Comparison of ENCODE assay signal across 7 mouse cellular contexts in genomic region chr17:57104496-57104895, GRCm38 (mm10). TPM values are rescaled to one million over a fixed set of nuclear protein-coding genes. Genes with fewer than 3 reads are reported as not detected.
DNase-seq lines count a peak whose midpoint lies in the region; ATAC-seq and TF ChIP-seq lines count a peak whose summit lies in the region.

No protein-coding gene starts in this region.

- H3K27ac ChIP-seq in heart, embryonic 15.5 days: no peak overlapping the region
- no peak overlapping the region for H3K27ac ChIP-seq in liver, embryonic 15.5 days (replicated peaks)

- 35% methylated on average over 4 of the region's 4 CpGs for WGBS in heart, embryonic 15.5 days
- 28% methylated on average over 4 of the region's 4 CpGs for WGBS in liver, embryonic 15.5 days (ENCODE audit: insufficient replicate concordance)

- H3K4me1 ChIP-seq in G1E (ENCODE audit: insufficient read depth, low read depth, low read length): peaks cover 85% of the 10 kb centered on the region
- H3K4me1 ChIP-seq in heart, embryonic 15.5 days (replicated peaks): peaks cover 16% of the 10 kb centered on the region
- H3K4me1 ChIP-seq in liver, embryonic 15.5 days (replicated peaks): peaks cover 10% of the 10 kb centered on the region

- peaks cover 70% of the 10 kb centered on the region for H3K36me3 ChIP-seq in G1E (replicated peaks)
- no peaks in the 10 kb centered on the region for H3K36me3 ChIP-seq in heart, embryonic 15.5 days
- H3K36me3 ChIP-seq in liver, embryonic 15.5 days (replicated peaks): no peaks in the 10 kb centered on the region

- H3K4me2 ChIP-seq in heart, embryonic 15.5 days: peak overlapping the region; percentile 95
- H3K4me2 ChIP-seq in liver, embryonic 15.5 days: peak overlapping the region; percentile 74

- TF ChIP-seq CTCF in G1E (IDR thresholded peaks at IDR 0.05; ENCODE audit: low read depth, low read length): no peak

- no peak overlapping the region for H3K9ac ChIP-seq in heart, embryonic 15.5 days
- no peak overlapping the region for H3K9ac ChIP-seq in liver, embryonic 15.5 days

- no peak for ATAC-seq in G1E (ENCODE audit: extremely low read depth, insufficient number of reproducible peaks, low FRiP score, poor library complexity, severe bottlenecking)
- ATAC-seq in heart, embryonic 15.5 days (replicated peaks; ENCODE audit: insufficient number of reproducible peaks, insufficient read depth, low FRiP score, low read depth): no peak
- no peak for ATAC-seq in liver, embryonic 15.5 days (ENCODE audit: insufficient read depth)
- ATAC-seq in erythroblast, adult 5-6 weeks (replicated peaks; ENCODE audit: low FRiP score, poor library complexity, severe bottlenecking): no peak
- ATAC-seq in erythroid progenitor cell, adult 5-6 weeks (replicated peaks; ENCODE audit: low FRiP score, poor library complexity, severe bottlenecking): no peak

- H3K9me3 ChIP-seq in G1E (replicated peaks): no peaks in the 10 kb centered on the region
- H3K9me3 ChIP-seq in heart, embryonic 15.5 days (replicated peaks): no peaks in the 10 kb centered on the region
- no peaks in the 10 kb centered on the region for H3K9me3 ChIP-seq in liver, embryonic 15.5 days (replicated peaks)

- no peaks in the 10 kb centered on the region for H3K27me3 ChIP-seq in G1E (ENCODE audit: insufficient read depth, low read length)
- no peaks in the 10 kb centered on the region for H3K27me3 ChIP-seq in heart, embryonic 15.5 days
- peaks cover 43% of the 10 kb centered on the region for H3K27me3 ChIP-seq in liver, embryonic 15.5 days

- peak overlapping the region; percentile 87 for H3K4me3 ChIP-seq in G1E (ENCODE audit: low read depth, low read length)
- H3K4me3 ChIP-seq in heart, embryonic 15.5 days: peak overlapping the region; percentile 68
- H3K4me3 ChIP-seq in liver, embryonic 15.5 days (replicated peaks): peak overlapping the region; percentile 53

- DNase-seq in A20 (ENCODE audit: low read depth, low spot score): peak; percentile 43
- peak; percentile 58 for DNase-seq in G1E (ENCODE audit: low spot score)
- no peak for DNase-seq in spleen, postnatal 10 days (ENCODE audit: low spot score in 2 of 2)

RNA-seq across cellular contexts. Expression of gene Tnfsf9, which starts 0.6 kb away (rescaled TPM):
- total RNA-seq in G1E (2014; fragmentation: Nextera tagmentation) (2.3 and 4.4 TPM in 2 replicates), G1E (2017) (9.0 and 10.4 TPM in 2 replicates)
- polyA plus RNA-seq in G1E (2012): 6.6 and 9.2 TPM in 2 replicates
- 2.6 and 3.0 TPM in 2 replicates for polyA plus RNA-seq in heart, embryonic 15.5 days (2015; fragmentation: Nextera tagmentation; extraction: Ambion mirVana)
- polyA plus RNA-seq in liver, embryonic 15.5 days (2015; fragmentation: Nextera tagmentation; extraction: Ambion mirVana): 0.71 and 0.76 TPM in 2 replicates
- not detected in 2 replicates for total RNA-seq in erythroblast, adult 5-6 weeks (2015; ENCODE audit: low replicate concordance)
- not detected in 2 replicates for total RNA-seq in erythroblast, adult 5-6 weeks (2017; ENCODE audit: low replicate concordance)
- total RNA-seq in erythroid progenitor cell, adult 5-6 weeks (2015; ENCODE audit: low replicate concordance): not detected in 2 replicates
- total RNA-seq in erythroid progenitor cell, adult 5-6 weeks (2017; ENCODE audit: low replicate concordance): not detected in 2 replicates

RNA-seq across cellular contexts. Expression of gene Tubb4a, which starts 16.9 kb away (rescaled TPM):
- total RNA-seq in G1E (2014; fragmentation: Nextera tagmentation): 4.2 and 4.3 TPM in 2 replicates
- 0.38 and 0.46 TPM in 2 replicates for total RNA-seq in G1E (2017)
- polyA plus RNA-seq in G1E (2012): 0.37 and 0.51 TPM in 2 replicates
- polyA plus RNA-seq in heart, embryonic 15.5 days (2015; fragmentation: Nextera tagmentation; extraction: Ambion mirVana): 5.6 and 12.8 TPM in 2 replicates
- 0.29 and 0.31 TPM in 2 replicates for polyA plus RNA-seq in liver, embryonic 15.5 days (2015; fragmentation: Nextera tagmentation; extraction: Ambion mirVana)
- total RNA-seq in erythroblast, adult 5-6 weeks (2015; ENCODE audit: low replicate concordance): not detected in 2 replicates
- total RNA-seq in erythroblast, adult 5-6 weeks (2017; ENCODE audit: low replicate concordance): 0.14 TPM in 1 of 2 replicates, not detected in the other
- 1.4 TPM in 1 of 2 replicates, not detected in the other for total RNA-seq in erythroid progenitor cell, adult 5-6 weeks (2015; ENCODE audit: low replicate concordance)
- total RNA-seq in erythroid progenitor cell, adult 5-6 weeks (2017; ENCODE audit: low replicate concordance): not detected in 2 replicates

RNA-seq across cellular contexts. Expression of gene Dennd1c, which starts 26.2 kb away (rescaled TPM):
- 25.8 and 39.7 TPM in 2 replicates for total RNA-seq in G1E (2014; fragmentation: Nextera tagmentation)
- 13.4 and 14.3 TPM in 2 replicates for total RNA-seq in G1E (2017)
- polyA plus RNA-seq in G1E (2012): 23.3 and 24.6 TPM in 2 replicates
- polyA plus RNA-seq in heart, embryonic 15.5 days (2015; fragmentation: Nextera tagmentation; extraction: Ambion mirVana): 0.64 and 3.7 TPM in 2 replicates
- polyA plus RNA-seq in liver, embryonic 15.5 days (2015; fragmentation: Nextera tagmentation; extraction: Ambion mirVana): 2.6 and 4.2 TPM in 2 replicates
- total RNA-seq in erythroblast, adult 5-6 weeks (2015; ENCODE audit: low replicate concordance): 16.7 and 25.0 TPM in 2 replicates
- 2.4 and 7.2 TPM in 2 replicates for total RNA-seq in erythroblast, adult 5-6 weeks (2017; ENCODE audit: low replicate concordance)
- total RNA-seq in erythroid progenitor cell, adult 5-6 weeks (2015; ENCODE audit: low replicate concordance): 6.1 and 12.2 TPM in 2 replicates
- 2.6 and 4.5 TPM in 2 replicates for total RNA-seq in erythroid progenitor cell, adult 5-6 weeks (2017; ENCODE audit: low replicate concordance)

RNA-seq across cellular contexts. Expression of gene Slc25a23, which starts 44.8 kb away (rescaled TPM):
- total RNA-seq in G1E (2014; fragmentation: Nextera tagmentation) (42.6 and 44.5 TPM in 2 replicates), G1E (2017) (2.4 and 3.3 TPM in 2 replicates)
- 16.7 and 18.3 TPM in 2 replicates for polyA plus RNA-seq in G1E (2012)
- 14.7 and 18.3 TPM in 2 replicates for polyA plus RNA-seq in heart, embryonic 15.5 days (2015; fragmentation: Nextera tagmentation; extraction: Ambion mirVana)
- 4.9 and 7.0 TPM in 2 replicates for polyA plus RNA-seq in liver, embryonic 15.5 days (2015; fragmentation: Nextera tagmentation; extraction: Ambion mirVana)
- 2.9 and 3.3 TPM in 2 replicates for total RNA-seq in erythroblast, adult 5-6 weeks (2015; ENCODE audit: low replicate concordance)
- total RNA-seq in erythroblast, adult 5-6 weeks (2017; ENCODE audit: low replicate concordance): 1.2 and 4.7 TPM in 2 replicates
- total RNA-seq in erythroid progenitor cell, adult 5-6 weeks (2015; ENCODE audit: low replicate concordance): 2.9 and 5.4 TPM in 2 replicates
- total RNA-seq in erythroid progenitor cell, adult 5-6 weeks (2017; ENCODE audit: low replicate concordance): not detected in 2 replicates

RNA-seq across cellular contexts. Expression of gene Cd70, which starts 45.1 kb away (rescaled TPM):
- total RNA-seq in G1E (2014; fragmentation: Nextera tagmentation) (not detected in 2 replicates), G1E (2017) (not detected in 2 replicates)
- polyA plus RNA-seq in G1E (2012): not detected in 2 replicates
- not detected in 2 replicates for polyA plus RNA-seq in heart, embryonic 15.5 days (2015; fragmentation: Nextera tagmentation; extraction: Ambion mirVana)
- not detected in 2 replicates for polyA plus RNA-seq in liver, embryonic 15.5 days (2015; fragmentation: Nextera tagmentation; extraction: Ambion mirVana)
- not detected in 2 replicates for total RNA-seq in erythroblast, adult 5-6 weeks (2015; ENCODE audit: low replicate concordance)
- total RNA-seq in erythroblast, adult 5-6 weeks (2017; ENCODE audit: low replicate concordance): not detected in 2 replicates
- not detected in 2 replicates for total RNA-seq in erythroid progenitor cell, adult 5-6 weeks (2015; ENCODE audit: low replicate concordance)
- not detected in 2 replicates for total RNA-seq in erythroid progenitor cell, adult 5-6 weeks (2017; ENCODE audit: low replicate concordance)

Comparison
In these comparisons a context has a peak if more than half of its experiments do, and no peak if none do; other contexts are left out.
1. DNase-seq: peak in A20 (single experiment) and G1E (single experiment); none in spleen, postnatal 10 days (0 of 2).
2. Peak in every context shown above with its lines, with median percentiles within 50 percentile points of each other: H3K4me3 ChIP-seq.